Mouse (Mus musculus) cerebellum, adult 18-20 months (tissue): ENCODE data around the gene Adra2c.

ENCODE experiments used
- DNase-seq, 2 experiments: peaks; one replicate each; pipeline ENCODE4 v3.0.0; 2021

Gene Adra2c

GRCm38 (mm10) chr5:35278019-35278418, at the start of gene Adra2c:
Gene Adra2c (plus strand): TSS chr5:35278319.
- DNase-seq = no peak

- DNase-seq = no peak
Observed at GRCm38 (mm10) chr5:35233142-35233541, 45.0 kb upstream of the Adra2c start.

- DNase-seq = no peak
Observed at GRCm38 (mm10) chr5:35237757-35238156, 40.4 kb upstream of the Adra2c start.

GRCm38 (mm10) chr5:35238627-35239026, 39.5 kb upstream of the Adra2c start:
- peak; percentile 45 to 66 for DNase-seq

GRCm38 (mm10) chr5:35241556-35241955, 36.6 kb upstream of the Adra2c start:
- DNase-seq = no peak

- no peak for DNase-seq
Observed at GRCm38 (mm10) chr5:35244204-35244603, 33.9 kb upstream of the Adra2c start.

- no peak for DNase-seq
Observed at GRCm38 (mm10) chr5:35245555-35246273, 32.4 kb upstream of the Adra2c start.

- no peak for DNase-seq
Observed at GRCm38 (mm10) chr5:35254964-35255716, 23.0 kb upstream of the Adra2c start.

- DNase-seq = no peak
Observed at GRCm38 (mm10) chr5:35263716-35264115, 14.4 kb upstream of the Adra2c start.

- DNase-seq = no peak
Observed at GRCm38 (mm10) chr5:35267486-35267885, 10.6 kb upstream of the Adra2c start.

GRCm38 (mm10) chr5:35275356-35275755, 2.8 kb upstream of the Adra2c start:
- DNase-seq = no peak

- peak; percentile 78 to 92 for DNase-seq
Observed at GRCm38 (mm10) chr5:35278741-35279695, 899 bp downstream of the Adra2c start.

GRCm38 (mm10) chr5:35279696-35280001, 1.5 kb downstream of the Adra2c start:
- DNase-seq = peak in 1 of 2 experiments; percentile 64

GRCm38 (mm10) chr5:35280002-35280782, 2.1 kb downstream of the Adra2c start:
- peak; percentile 54 to 61 for DNase-seq

GRCm38 (mm10) chr5:35280783-35281165, 2.7 kb downstream of the Adra2c start:
- peak in 1 of 2 experiments; percentile 19 for DNase-seq

- DNase-seq = no peak
Observed at GRCm38 (mm10) chr5:35285281-35285680, 7.2 kb downstream of the Adra2c start.

GRCm38 (mm10) chr5:35286190-35286589, 8.1 kb downstream of the Adra2c start:
- DNase-seq = no peak

GRCm38 (mm10) chr5:35299621-35300020, 21.5 kb downstream of the Adra2c start:
- DNase-seq = no peak

GRCm38 (mm10) chr5:35304191-35304590, 26.1 kb downstream of the Adra2c start:
- DNase-seq = peak in 1 of 2 experiments; percentile 23

GRCm38 (mm10) chr5:35305332-35305731, 27.2 kb downstream of the Adra2c start:
- DNase-seq = peak; percentile 83 to 87

GRCm38 (mm10) chr5:35306692-35307091, 28.6 kb downstream of the Adra2c start:
- DNase-seq = no peak

- no peak for DNase-seq
Observed at GRCm38 (mm10) chr5:35309853-35310252, 31.7 kb downstream of the Adra2c start.
